Mouse (Mus musculus) v-Abl transformed pro-B cells (cell line): ENCODE measurements around the gene Atp1b1.

Experiments used
- in situ Hi-C, 2 experiments: fragments of 400-800 bp; cut with MboI; formaldehyde crosslinking; loops; one replicate each; pipeline ENCODE4 v1.15.1; 2025; ENCODE audit not compliant: unreplicated experiment in 2 of 2

Gene Atp1b1

GRCm38 (mm10) chr1:164446535-164446934 lies 11.6 kb downstream of the Atp1b1 start:
- in situ Hi-C loops: no loop called here

GRCm38 (mm10) chr1:164445620-164446162 lies 12.5 kb downstream of the Atp1b1 start:
- in situ Hi-C loops: no loop called here

GRCm38 (mm10) chr1:164441408-164441974 lies 16.7 kb downstream of the Atp1b1 start:
- in situ Hi-C loops: no loop called here

GRCm38 (mm10) chr1:164440708-164441407 lies 17.3 kb downstream of the Atp1b1 start:
- in situ Hi-C loops: no loop called here

- in situ Hi-C loops: no loop called here
These were observed 17.9 kb downstream of the Atp1b1 start for GRCm38 (mm10) chr1:164440230-164440629.

- in situ Hi-C loops: no loop called here
These were observed 21.4 kb downstream of the Atp1b1 start for GRCm38 (mm10) chr1:164436749-164437148.

GRCm38 (mm10) chr1:164434049-164434448 lies 24.1 kb downstream of the Atp1b1 start:
- in situ Hi-C loops: no loop called here

- in situ Hi-C loops: no loop called here
These were observed 25.5 kb downstream of the Atp1b1 start for GRCm38 (mm10) chr1:164432649-164433048.

- in situ Hi-C loops: no loop called here
These were observed 29.5 kb downstream of the Atp1b1 start for GRCm38 (mm10) chr1:164428644-164429043.

- in situ Hi-C loops: no loop called here
These were observed 30.4 kb downstream of the Atp1b1 start for GRCm38 (mm10) chr1:164427777-164428176.

GRCm38 (mm10) chr1:164426227-164426626 lies 31.9 kb downstream of the Atp1b1 start:
- in situ Hi-C loops: no loop called here

GRCm38 (mm10) chr1:164420623-164421354 lies 37.4 kb downstream of the Atp1b1 start:
- in situ Hi-C loops: no loop called here

GRCm38 (mm10) chr1:164419401-164419800 lies 38.8 kb downstream of the Atp1b1 start:
- in situ Hi-C loops: no loop called here

- in situ Hi-C loops: no loop called here
These were observed 39.8 kb downstream of the Atp1b1 start for GRCm38 (mm10) chr1:164418320-164418719.

GRCm38 (mm10) chr1:164417604-164418003 lies 40.6 kb downstream of the Atp1b1 start:
- in situ Hi-C loops: no loop called here

GRCm38 (mm10) chr1:164416692-164417394 lies 41.3 kb downstream of the Atp1b1 start:
- in situ Hi-C loops: no loop called here

- in situ Hi-C loops: no loop called here
These were observed 42.8 kb downstream of the Atp1b1 start for GRCm38 (mm10) chr1:164415347-164415751.

- in situ Hi-C loops: no loop called here
These were observed 44.5 kb downstream of the Atp1b1 start for GRCm38 (mm10) chr1:164413608-164414007.

GRCm38 (mm10) chr1:164412906-164413305 lies 45.2 kb downstream of the Atp1b1 start:
- in situ Hi-C loops: no loop called here

GRCm38 (mm10) chr1:164411306-164411705 lies 46.8 kb downstream of the Atp1b1 start:
- in situ Hi-C loops: no loop called here

- in situ Hi-C loops: no loop called here
These were observed 49.5 kb downstream of the Atp1b1 start for GRCm38 (mm10) chr1:164408655-164409054.
